Mouse (Mus musculus) testis, adult 2 months (tissue): Measurements from ENCODE around the gene Rpl15.
"Not testable (repeated sequence)": the region's sequence is repeated elsewhere in the genome, so short reads cannot be mapped to it uniquely, and the experiment has no call there.

Experiments
- CTCF ChIP-seq: fragments of 200-500 bp; IDR thresholded peaks from 2 replicates; pipeline ENCODE4 v1.5.1; 2012; ENCODE audit warnings: low read depth, mild to moderate bottlenecking, inconsistent platforms, low read length, moderate library complexity; ENCODE audit not compliant: control insufficient read depth, insufficient read depth, insufficient replicate concordance
- POLR2A ChIP-seq: fragments of 200-500 bp; IDR thresholded peaks from 2 replicates; pipeline ENCODE4 v1.6.1; 2012; ENCODE audit warnings: low read depth, mild to moderate bottlenecking, inconsistent platforms, low read length, moderate library complexity; ENCODE audit not compliant: control insufficient read depth

GRCm38 (mm10) chr14:18226181-18226580, 45.0 kb downstream of the Rpl15 start:
- TF ChIP-seq CTCF, POLR2A: not testable (repeated sequence)
